8 mouse cellular contexts compared by ENCODE assay signal in the genomic region with DNA sequence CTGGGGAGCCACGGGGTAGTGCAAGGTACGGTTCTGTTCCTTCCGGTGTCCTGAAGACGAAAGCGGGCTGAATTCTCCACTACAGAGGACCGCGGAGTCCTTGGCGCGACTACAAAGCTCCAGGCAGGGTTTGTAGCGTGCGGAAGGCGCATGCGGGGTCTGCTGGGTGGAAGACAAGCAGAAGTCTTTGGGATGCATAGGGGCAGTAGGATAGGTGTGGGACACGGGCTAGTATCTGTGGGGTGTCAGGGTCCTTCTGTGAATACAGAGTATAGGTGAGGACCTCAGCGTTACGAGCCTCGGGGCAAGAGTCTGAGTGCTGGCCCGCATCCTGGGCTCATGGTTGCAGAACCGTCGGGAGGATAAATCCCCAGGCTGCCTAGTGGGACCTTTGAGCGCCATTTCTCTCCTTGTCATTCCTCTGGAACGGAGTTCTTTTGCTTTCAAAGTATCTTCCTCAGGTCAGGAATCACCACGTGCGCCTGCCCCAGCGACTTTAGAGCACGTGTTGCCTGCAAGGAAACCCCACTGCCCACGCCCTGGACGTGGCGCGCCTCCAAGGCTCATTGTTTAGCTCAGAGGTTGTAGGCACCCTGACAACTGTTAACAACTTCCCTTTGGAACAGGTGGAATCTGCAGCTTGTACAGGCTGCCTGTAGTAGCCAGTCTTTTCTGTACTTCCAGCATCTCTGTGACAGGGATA. TPM values are rescaled to one million over a fixed set of nuclear protein-coding genes. Genes with fewer than 3 reads are reported as not detected.
DNase-seq lines count a peak whose midpoint lies in the region; ATAC-seq and TF ChIP-seq lines count a peak whose summit lies in the region.

No protein-coding gene starts in this region.

- no peak overlapping the region for H3K27ac ChIP-seq in ES-E14 (ENCODE audit: insufficient read depth, low read depth, low read length, poor library complexity, severe bottlenecking)
- peak overlapping the region; percentile 25 for H3K27ac ChIP-seq in bone marrow macrophage, adult 2 months (ENCODE audit: insufficient read depth, low read depth, low read length)
- no peak overlapping the region for H3K27ac ChIP-seq in heart, embryonic 14.5 days (replicated peaks in 1 of 2; ENCODE audit: control insufficient read depth in 1 of 2, insufficient read depth in 1 of 2, low read depth in 2 of 2, low read length in 2 of 2)
- 0 out of 2 replicates have a peak overlapping the region, but pooled peaks have one; percentile 37 for H3K27ac ChIP-seq in kidney, embryonic 16.5 days (ENCODE audit: low read length)
- H3K27ac ChIP-seq in liver, embryonic 13.5 days = no peak overlapping the region
- H3K27ac ChIP-seq in neural tube, embryonic 12.5 days = no peak overlapping the region

- no peak for TF ChIP-seq POLR2A in bone marrow macrophage, adult 2 months (IDR thresholded peaks at IDR 0.05; ENCODE audit: borderline replicate concordance, low read depth, low read length)

- no peak for TF ChIP-seq CTCF in bone marrow macrophage, adult 2 months (IDR thresholded peaks at IDR 0.05; ENCODE audit: low read depth, low read length)

- H3K4me2 ChIP-seq in heart, embryonic 14.5 days (ENCODE audit: low read length) = peak overlapping the region; percentile 94
- peak overlapping the region; percentile 88 for H3K4me2 ChIP-seq in kidney, embryonic 16.5 days (replicated peaks; ENCODE audit: low read depth, low read length)
- peak overlapping the region; percentile 97 for H3K4me2 ChIP-seq in liver, embryonic 13.5 days
- peak overlapping the region; percentile 91 for H3K4me2 ChIP-seq in neural tube, embryonic 12.5 days (replicated peaks)

- DNase-seq in ES-E14 (ENCODE audit: low read depth, low spot score) = no peak
- peak; percentile 29 for DNase-seq in liver, embryonic 13.5 days
- DNase-seq in thymus, postnatal 25 days = peak; percentile 34

- H3K9ac ChIP-seq in ES-E14 (ENCODE audit: insufficient read depth, low read depth, low read length, poor library complexity, severe bottlenecking) = peak overlapping the region; percentile 86
- H3K9ac ChIP-seq in heart, embryonic 14.5 days (ENCODE audit: low read length) = peak overlapping the region; percentile 83
- H3K9ac ChIP-seq in kidney, embryonic 16.5 days (replicated peaks; ENCODE audit: low read length) = peak overlapping the region; percentile 72
- H3K9ac ChIP-seq in liver, embryonic 13.5 days = peak overlapping the region; percentile 77
- H3K9ac ChIP-seq in neural tube, embryonic 12.5 days = peak overlapping the region; percentile 67

- no peaks in the 10 kb centered on the region for H3K9me3 ChIP-seq in ES-E14 (ENCODE audit: control insufficient read depth, insufficient read depth, low read depth, low read length)
- no peaks in the 10 kb centered on the region for H3K9me3 ChIP-seq in heart, embryonic 14.5 days (ENCODE audit: control insufficient read depth, low read length)
- H3K9me3 ChIP-seq in kidney, embryonic 16.5 days (ENCODE audit: low read length) = no peaks in the 10 kb centered on the region
- no peaks in the 10 kb centered on the region for H3K9me3 ChIP-seq in liver, embryonic 13.5 days (replicated peaks)
- no peaks in the 10 kb centered on the region for H3K9me3 ChIP-seq in neural tube, embryonic 12.5 days

- under 1% methylated on average over 30 of the region's 30 CpGs for WGBS in heart, embryonic 14.5 days
- under 1% methylated on average over 30 of the region's 30 CpGs for WGBS in kidney, embryonic 16.5 days
- WGBS in liver, embryonic 13.5 days (ENCODE audit: insufficient replicate concordance) = under 1% methylated on average over 30 of the region's 30 CpGs
- under 1% methylated on average over 30 of the region's 30 CpGs for WGBS in neural tube, embryonic 12.5 days

- H3K27me3 ChIP-seq in heart, embryonic 14.5 days (ENCODE audit: control insufficient read depth, insufficient read depth, low read length) = 0 out of 2 replicates have a peak, but pooled peaks cover 5% of the 10 kb centered on the region
- H3K27me3 ChIP-seq in kidney, embryonic 16.5 days (ENCODE audit: insufficient read depth, low read length) = no peaks in the 10 kb centered on the region
- H3K27me3 ChIP-seq in liver, embryonic 13.5 days = 0 out of 2 replicates have a peak, but pooled peaks cover 4% of the 10 kb centered on the region
- H3K27me3 ChIP-seq in neural tube, embryonic 12.5 days (replicated peaks) = no peaks in the 10 kb centered on the region

- peaks cover 2% of the 10 kb centered on the region; the same call in 1 of the 2 replicates for H3K36me3 ChIP-seq in ES-E14 (ENCODE audit: control insufficient read depth, insufficient read depth, low read length, poor library complexity, severe bottlenecking)
- H3K36me3 ChIP-seq in heart, embryonic 14.5 days (ENCODE audit: control insufficient read depth, insufficient read depth, low read length) = peaks cover 3% of the 10 kb centered on the region; the same call in 1 of the 2 replicates
- no peaks in the 10 kb centered on the region for H3K36me3 ChIP-seq in kidney, embryonic 16.5 days (ENCODE audit: insufficient read depth, low read length)
- peaks cover 12% of the 10 kb centered on the region for H3K36me3 ChIP-seq in liver, embryonic 13.5 days
- peaks cover 4% of the 10 kb centered on the region; the same call in 1 of the 2 replicates for H3K36me3 ChIP-seq in neural tube, embryonic 12.5 days

- peak; percentile 27 for ATAC-seq in erythroid progenitor cell, adult 5-6 weeks (replicated peaks; ENCODE audit: low FRiP score, poor library complexity, severe bottlenecking)
- ATAC-seq in heart, embryonic 14.5 days (ENCODE audit: insufficient number of reproducible peaks, insufficient read depth, low FRiP score, low read depth) = peak; percentile 20; the same call in 1 of the 2 replicates
- peak; percentile 55 for ATAC-seq in kidney, embryonic 16.5 days (ENCODE audit: low FRiP score, low TSS enrichment)
- ATAC-seq in liver, embryonic 13.5 days (ENCODE audit: low read depth) = peak; percentile 64
- ATAC-seq in neural tube, embryonic 12.5 days (ENCODE audit: low FRiP score, low read depth) = peak; percentile 71

- peaks cover 3 to 9% of the 10 kb centered on the region in 2 experiments; a peak in 2 of 4 replicates for H3K4me1 ChIP-seq in ES-E14 (ENCODE audit: control insufficient read depth in 2 of 2, insufficient read depth in 2 of 2, low read length in 2 of 2, poor library complexity in 1 of 2)
- H3K4me1 ChIP-seq in bone marrow macrophage, adult 2 months (ENCODE audit: control insufficient read depth, insufficient read depth, low read length) = peaks cover 11% of the 10 kb centered on the region
- H3K4me1 ChIP-seq in heart, embryonic 14.5 days (ENCODE audit: control insufficient read depth in 2 of 2, insufficient read depth in 2 of 2, low read length in 2 of 2) = peaks cover 7 to 11% of the 10 kb centered on the region in 2 experiments
- peaks cover 20% of the 10 kb centered on the region for H3K4me1 ChIP-seq in kidney, embryonic 16.5 days (ENCODE audit: insufficient read depth, low read length)
- peaks cover 47% of the 10 kb centered on the region for H3K4me1 ChIP-seq in liver, embryonic 13.5 days (replicated peaks)
- peaks cover 28% of the 10 kb centered on the region for H3K4me1 ChIP-seq in neural tube, embryonic 12.5 days

- H3K4me3 ChIP-seq in ES-E14 (ENCODE audit: insufficient read depth in 1 of 2, low read depth in 1 of 2, low read length in 2 of 2, poor library complexity in 1 of 2, severe bottlenecking in 1 of 2) = peak overlapping the region; percentile 88 to 95
- peak overlapping the region; percentile 90 for H3K4me3 ChIP-seq in bone marrow macrophage, adult 2 months (ENCODE audit: insufficient read depth, low read length)
- peak overlapping the region; percentile 65 to 76 for H3K4me3 ChIP-seq in heart, embryonic 14.5 days (ENCODE audit: control insufficient read depth in 1 of 2, insufficient read depth in 1 of 2, low read depth in 1 of 2, low read length in 2 of 2)
- peak overlapping the region; percentile 70 for H3K4me3 ChIP-seq in kidney, embryonic 16.5 days (ENCODE audit: low read length)
- H3K4me3 ChIP-seq in liver, embryonic 13.5 days (replicated peaks) = peak overlapping the region; percentile 73
- H3K4me3 ChIP-seq in neural tube, embryonic 12.5 days = peak overlapping the region; percentile 60

- in situ Hi-C loops in ES-E14 (cut with MboI; ENCODE audit: low sequenced_read_pairs in 2 of 2, unreplicated experiment in 2 of 2) = no loop called here

TF ChIP-seq in ES-E14, 5 proteins besides CTCF, POLR2A, EP300 and RAD21:
- TF ChIP-seq HCFC1 (IDR thresholded peaks at IDR 0.05; ENCODE audit: borderline replicate concordance, insufficient read depth, low read length) (no peak), ZNF384 (IDR thresholded peaks at IDR 0.05; ENCODE audit: low read depth, low read length) (no peak), ZC3H11A (IDR thresholded peaks at IDR 0.05; ENCODE audit: borderline replicate concordance, low read depth, low read length) (no peak), MAFK (IDR thresholded peaks at IDR 0.05; ENCODE audit: insufficient read depth, low read depth, low read length) (no peak), CHD2 (IDR thresholded peaks at IDR 0.05; ENCODE audit: low read depth, low read length) (no peak)
TF ChIP-seq in ES-E14: peak in this region for 0.

RNA-seq across cellular contexts. Expression of gene Slc19a1, which starts 1.4 kb away (rescaled TPM):
- 32.4 and 47.5 TPM in 2 replicates for total RNA-seq in ES-E14 (2012; rRNA removed)
- polyA plus RNA-seq in bone marrow macrophage, adult 2 months (2012; ENCODE audit: insufficient read depth, insufficient read length, missing spikeins) = 7.9 and 10.7 TPM in 2 replicates
- total RNA-seq in erythroid progenitor cell, adult 5-6 weeks (2015; ENCODE audit: low replicate concordance) = 1.4 and 2.9 TPM in 2 replicates
- total RNA-seq in erythroid progenitor cell, adult 5-6 weeks (2017; ENCODE audit: low replicate concordance) = 3.3 and 7.9 TPM in 2 replicates
- 12.0 and 12.2 TPM in 2 replicates for polyA plus RNA-seq in heart, embryonic 14.5 days (2014; fragmentation: Nextera tagmentation; extraction: Ambion mirVana)
- polyA plus RNA-seq in kidney, embryonic 16.5 days (2015; fragmentation: Nextera tagmentation; extraction: Ambion mirVana) = 58.4 and 60.3 TPM in 2 replicates
- 29.4 and 32.5 TPM in 2 replicates for polyA plus RNA-seq in liver, embryonic 13.5 days (2015; fragmentation: Nextera tagmentation; extraction: Ambion mirVana)
- polyA plus RNA-seq in neural tube, embryonic 12.5 days (2016; fragmentation: Nextera tagmentation; extraction: Ambion mirVana) = 29.1 and 33.3 TPM in 2 replicates

Comparison
In these comparisons a context has a peak if more than half of its experiments do, and no peak if none do; other contexts are left out.
1. H3K27ac ChIP-seq: peak in bone marrow macrophage, adult 2 months (single experiment) and kidney, embryonic 16.5 days (single experiment); none in ES-E14 (single experiment), heart, embryonic 14.5 days (0 of 2), liver, embryonic 13.5 days (single experiment) and neural tube, embryonic 12.5 days (single experiment).
2. ATAC-seq: peak in every context shown above with its lines; median percentile 71 in neural tube, embryonic 12.5 days; 64 in liver, embryonic 13.5 days; 55 in kidney, embryonic 16.5 days; 27 in erythroid progenitor cell, adult 5-6 weeks; 20 in heart, embryonic 14.5 days.
3. Peak in every context shown above with its lines, with median percentiles within 50 percentile points of each other: H3K4me3 ChIP-seq, H3K9ac ChIP-seq and H3K4me2 ChIP-seq.